Mouse (Mus musculus) cerebellum, postnatal 10 days (tissue): ENCODE data around the gene Tnik.

ENCODE experiments used
- DNase-seq, 2 experiments: peaks; one replicate each; pipeline ENCODE4 v3.0.0; 2021; ENCODE audit warnings: mixed read lengths in 2 of 2

Tnik gene

GRCm38 (mm10) chr3:28487418-28487817 is 224.4 kb downstream of the Tnik start:
- no peak for DNase-seq

GRCm38 (mm10) chr3:28491085-28492041 is 228.3 kb downstream of the Tnik start:
- DNase-seq, result peak; percentile 40 to 53

DNA sequence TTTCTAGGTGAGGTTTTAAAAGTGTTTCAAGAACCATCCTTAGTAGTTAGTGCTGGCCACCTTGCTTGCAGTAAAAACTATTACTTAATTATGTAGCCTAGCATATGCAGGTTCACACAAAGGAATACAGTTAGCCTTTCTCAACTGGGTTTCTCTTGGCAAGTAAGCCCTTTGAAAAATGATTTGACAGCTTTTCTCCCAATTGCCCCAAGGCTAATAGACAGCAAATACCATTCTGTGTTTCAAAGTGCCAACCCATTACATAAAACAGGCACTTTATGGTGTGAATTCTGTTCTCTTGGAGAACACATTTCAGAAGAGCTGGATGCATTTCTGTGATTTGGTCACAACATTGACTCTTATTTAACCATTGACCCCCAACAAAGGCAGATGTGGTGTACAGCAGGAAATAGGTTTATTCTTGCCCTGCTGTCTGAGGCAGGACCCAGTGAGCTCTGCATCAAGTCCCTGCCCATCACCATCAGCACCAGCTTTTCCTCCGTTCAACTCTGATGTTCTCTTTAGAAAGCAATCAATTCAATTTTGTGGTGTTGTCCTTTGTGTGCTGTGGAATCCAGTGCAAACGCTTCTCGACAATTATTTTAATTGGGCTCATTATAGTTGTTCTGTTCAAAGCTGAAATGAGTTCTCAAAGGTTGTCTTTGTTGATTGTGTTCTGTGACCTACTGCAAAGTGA is 233.9 kb downstream of the Tnik start:
- no peak for DNase-seq

GRCm38 (mm10) chr3:28497503-28497857 is 234.5 kb downstream of the Tnik start:
- no peak for DNase-seq

GRCm38 (mm10) chr3:28502697-28503096 is 239.7 kb downstream of the Tnik start:
- no peak for DNase-seq

- no peak for DNase-seq
These were observed 246.4 kb downstream of the Tnik start for GRCm38 (mm10) chr3:28509337-28509935.

DNA sequence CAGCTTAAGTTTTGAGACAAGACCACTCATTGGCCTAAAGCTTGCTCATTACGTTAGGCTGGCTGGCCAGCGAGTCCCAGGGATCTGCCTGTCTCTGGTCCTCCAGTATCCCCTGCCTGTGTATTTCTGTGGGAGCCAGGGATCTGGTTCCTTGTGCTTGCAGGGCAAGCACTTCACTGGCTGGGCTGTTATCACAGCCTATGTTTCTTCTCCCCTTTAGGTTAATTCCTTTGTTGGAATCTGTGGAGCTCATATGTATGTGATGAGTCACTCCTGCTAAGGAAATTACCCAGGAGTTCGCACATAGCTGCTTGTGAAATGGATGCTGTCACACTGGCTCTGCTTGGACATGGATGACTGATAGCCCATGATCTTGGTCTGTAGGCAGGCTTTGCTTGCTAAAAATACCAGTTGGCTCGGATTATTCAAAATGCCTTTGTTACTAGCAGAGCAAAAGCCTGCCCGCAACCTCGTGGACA is 260.0 kb downstream of the Tnik start:
- no peak for DNase-seq

GRCm38 (mm10) chr3:28523541-28524165 is 260.6 kb downstream of the Tnik start:
- no peak for DNase-seq

- DNase-seq, result no peak
These were observed 261.5 kb downstream of the Tnik start for GRCm38 (mm10) chr3:28524562-28524961.

DNA sequence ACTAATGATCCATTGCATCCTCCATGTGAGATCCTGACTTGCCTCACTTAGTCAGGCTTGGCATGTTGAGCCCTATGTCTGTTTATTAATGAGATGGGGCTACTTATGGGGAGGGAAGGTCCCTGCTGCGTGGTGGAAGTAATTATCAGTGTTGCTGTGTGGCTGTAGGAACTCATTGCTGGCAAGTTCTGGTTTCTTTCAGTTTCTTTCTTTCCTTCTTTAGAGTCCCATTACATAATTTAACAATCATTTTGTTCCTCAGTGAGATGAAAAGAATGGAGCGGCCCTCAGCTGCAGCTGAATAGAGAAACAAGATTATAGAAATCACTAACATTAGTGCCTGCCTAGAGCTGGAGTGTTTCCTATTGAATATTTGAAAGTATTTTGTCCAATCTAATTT is 263.7 kb downstream of the Tnik start:
- DNase-seq, result no peak

DNA sequence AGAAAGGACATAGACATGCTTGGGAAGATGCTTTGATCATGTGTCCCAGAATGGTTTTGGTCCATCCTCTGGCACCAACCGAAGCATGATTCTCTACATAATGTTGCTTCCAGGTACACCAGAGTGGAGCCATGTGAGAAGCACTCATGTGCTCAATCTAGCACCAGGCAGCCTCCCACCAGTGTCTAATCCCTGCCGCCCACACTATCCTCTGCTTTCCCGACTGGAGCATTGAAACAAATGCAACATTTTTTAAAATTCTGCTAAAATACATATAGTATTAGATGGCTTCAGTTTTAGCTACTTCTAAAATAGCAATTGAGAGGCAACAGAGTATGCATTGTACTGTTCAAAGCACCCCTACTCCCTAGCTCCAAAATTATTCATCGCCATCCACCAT is 264.2 kb downstream of the Tnik start:
- no peak for DNase-seq

- DNase-seq, result no peak
These were observed 266.5 kb downstream of the Tnik start for GRCm38 (mm10) chr3:28529548-28529947.

GRCm38 (mm10) chr3:28531294-28531956 is 268.4 kb downstream of the Tnik start:
- DNase-seq, result no peak

DNA sequence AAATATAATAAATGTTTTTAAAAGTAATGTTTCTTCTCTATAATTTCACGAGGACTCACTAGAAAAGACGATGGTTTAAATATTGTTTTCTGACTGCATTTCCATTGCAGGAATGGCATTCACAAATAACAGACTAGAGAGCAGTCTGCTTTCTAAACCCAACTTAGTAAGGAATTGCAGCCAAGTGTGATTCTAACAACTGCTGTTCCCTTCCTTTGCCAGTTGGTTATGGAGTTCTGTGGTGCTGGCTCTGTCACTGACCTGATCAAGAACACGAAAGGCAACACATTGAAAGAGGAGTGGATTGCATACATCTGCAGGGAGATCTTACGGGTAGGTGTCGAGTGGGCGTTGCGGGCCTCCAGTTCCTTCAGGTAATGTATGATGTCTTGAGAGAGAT is 269.7 kb downstream of the Tnik start:
- DNase-seq, result no peak

GRCm38 (mm10) chr3:28540121-28540520 is 277.1 kb downstream of the Tnik start:
- no peak for DNase-seq

DNA sequence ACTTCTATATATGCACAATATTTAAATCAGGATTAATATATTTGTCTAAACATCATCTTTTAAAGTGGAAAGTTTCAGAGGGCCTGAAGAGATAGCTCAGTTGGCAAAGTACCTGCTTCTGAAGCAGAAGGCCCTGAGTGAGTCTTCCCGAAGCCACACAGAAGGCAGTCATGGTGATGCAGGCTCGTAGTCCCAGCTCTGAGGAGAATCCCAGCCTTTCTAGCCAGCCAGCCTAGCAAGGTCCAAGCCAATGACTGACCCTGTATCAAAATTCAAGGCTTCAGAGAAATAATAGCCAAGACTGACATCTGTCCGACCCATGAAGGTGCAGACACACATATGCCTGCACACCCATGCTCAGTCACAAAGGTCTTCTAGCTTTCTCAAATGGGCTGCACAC is 279.9 kb downstream of the Tnik start:
- DNase-seq, result no peak

DNA sequence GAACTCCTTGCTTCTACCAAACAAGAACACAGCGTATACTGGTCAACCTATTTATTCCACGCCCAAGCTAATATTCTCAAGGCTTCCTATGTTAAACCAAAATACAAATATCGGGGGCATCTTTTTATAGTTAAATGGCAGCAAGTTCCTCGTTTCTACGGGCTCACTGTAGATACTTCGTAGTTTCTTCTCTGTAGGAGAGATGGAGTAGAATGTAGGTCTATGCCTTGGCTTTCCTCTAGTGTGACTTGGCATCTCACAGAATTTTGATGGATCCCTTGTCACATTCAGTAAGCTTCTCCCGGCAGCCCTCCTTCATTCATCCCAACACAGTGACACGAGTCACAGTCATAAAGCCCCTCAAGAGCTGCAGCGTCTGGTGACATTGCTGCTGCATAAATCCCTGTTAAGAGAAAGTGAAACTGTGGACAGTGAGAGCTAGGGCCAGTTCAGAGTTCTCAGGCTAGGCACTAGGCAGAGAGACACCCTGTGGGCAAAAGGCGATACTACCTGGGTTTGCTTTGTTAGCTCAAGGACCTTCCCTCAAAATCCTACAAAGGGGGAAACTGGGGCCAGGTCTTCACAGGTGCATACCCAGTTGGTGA is 280.5 kb downstream of the Tnik start:
- DNase-seq, result peak; percentile 58 to 61

GRCm38 (mm10) chr3:28544345-28544869 is 281.4 kb downstream of the Tnik start:
- no peak for DNase-seq

GRCm38 (mm10) chr3:28547965-28548730 is 285.1 kb downstream of the Tnik start:
- no peak for DNase-seq

DNA sequence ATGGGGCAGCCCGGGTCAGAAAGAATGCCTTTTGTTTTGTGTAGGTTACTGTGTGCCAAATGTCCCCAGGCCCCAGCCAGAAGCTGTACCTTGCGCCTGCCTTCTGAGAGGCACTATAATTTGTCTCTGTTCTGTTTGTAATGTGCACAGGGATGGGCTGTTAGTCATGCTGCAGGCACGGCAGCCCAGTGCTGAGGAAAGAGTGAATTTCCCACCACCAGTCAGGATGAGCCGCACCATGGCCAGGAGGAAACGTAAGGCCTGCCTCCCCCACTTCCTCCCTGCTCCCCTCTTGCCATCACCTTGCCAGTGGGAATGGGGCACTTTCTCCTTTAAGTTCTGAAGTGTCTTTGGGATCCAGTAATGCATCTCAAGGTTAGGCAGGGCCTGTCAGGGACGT is 286.4 kb downstream of the Tnik start:
- no peak for DNase-seq

GRCm38 (mm10) chr3:28550497-28551093 is 287.6 kb downstream of the Tnik start:
- DNase-seq, result peak; percentile 81 to 87
